Mouse (Mus musculus) erythroblast, embryonic 14.5 days (primary cell): Measurements from ENCODE around the gene Gphb5.

Experiments used
- GATA1 ChIP-seq: IDR thresholded peaks from 2 replicates; pipeline ENCODE4 v1.6.1; 2012; ENCODE audit warnings: low read length, inconsistent platforms, mixed read lengths
- TAL1 ChIP-seq: IDR thresholded peaks from 3 replicates; pipeline ENCODE4 v1.6.1; 2012; ENCODE audit warnings: low read length, inconsistent platforms, mixed read lengths

- no peak for TF ChIP-seq TAL1
- no peak for TF ChIP-seq GATA1
These were observed 27.1 kb downstream of the Gphb5 start for GRCm38 (mm10) chr12:75389308-75390135.
